Mouse (Mus musculus) CH12.LX (cell line): ENCODE data around the gene Ccdc162.

Source experiments
- BHLHE40 ChIP-seq: IDR thresholded peaks from 2 replicates; pipeline ENCODE4 v1.6.1; 2011; ENCODE audit warnings: mild to moderate bottlenecking, low read depth, low read length, improper control_type of control experiment
- CTCF ChIP-seq, 2 experiments: IDR thresholded peaks in 1 of 2; conservative IDR thresholded peaks in 1 of 2; 2 replicates each; pipeline ENCODE4 v1.5.1; 2011 to 2012; ENCODE audit warnings: low read depth in 2 of 2, low read length in 2 of 2, improper control_type of control experiment in 1 of 2, inconsistent platforms in 1 of 2, mild to moderate bottlenecking in 1 of 2, moderate library complexity in 1 of 2
- POLR2A ChIP-seq: IDR thresholded peaks from 2 replicates; pipeline ENCODE4 v1.6.1; 2011; ENCODE audit warnings: low read depth, mild to moderate bottlenecking, improper control_type of control experiment, low read length
- SMC3 ChIP-seq: IDR thresholded peaks from 2 replicates; pipeline ENCODE4 v1.6.1; 2011; ENCODE audit warnings: low read depth, low read length, improper control_type of control experiment
- UBTF ChIP-seq: IDR thresholded peaks from 2 replicates; pipeline ENCODE4 v1.6.1; 2012; ENCODE audit warnings: low read depth, mild to moderate bottlenecking, inconsistent platforms, low read length, improper control_type of control experiment, moderate library complexity
- USF2 ChIP-seq: conservative IDR thresholded peaks from 2 replicates; pipeline ENCODE4 v1.6.1; 2011; ENCODE audit warnings: low read depth, low read length, improper control_type of control experiment
- ZC3H11A ChIP-seq: IDR thresholded peaks from 2 replicates; pipeline ENCODE4 v1.6.1; 2012; ENCODE audit warnings: low read depth, mild to moderate bottlenecking, inconsistent platforms, low read length, improper control_type of control experiment

GRCm38 (mm10) chr10:41619988-41620387 lies 96.4 kb downstream of the Ccdc162 start:
- no peak for TF ChIP-seq CTCF (conservative IDR thresholded peaks at IDR 0.05 in 1 of 2, IDR thresholded peaks at IDR 0.05 in 1 of 2; ENCODE audit: low read depth in 2 of 2, low read length in 2 of 2)
- no peak for TF ChIP-seq POLR2A
- TF ChIP-seq UBTF: no peak
- no peak for TF ChIP-seq ZC3H11A
- no peak for TF ChIP-seq USF2
- no peak for TF ChIP-seq SMC3
- TF ChIP-seq BHLHE40: no peak
